Mouse (Mus musculus) lung, embryonic 14.5 days (tissue): ENCODE results near the gene Cstf2. TPM values are rescaled to one million over a fixed set of nuclear protein-coding genes. Genes with fewer than 3 reads are reported as not detected.

ENCODE experiments used
- ATAC-seq: fragments of 200-750 bp; cut with Nextera tagmentation; 2 replicates; pipeline ENCODE4 v1.8.0; 2017; ENCODE audit warnings: mild to moderate bottlenecking, moderate TSS enrichment, moderate library complexity; ENCODE audit not compliant: insufficient read depth
- DNase-seq: peaks from one replicate; pipeline ENCODE4 v3.0.0-alpha.2; 2015
- H3K27ac ChIP-seq: fragments of 300-500 bp; sonication (generic); 2 replicates; pipeline ENCODE4 v1.5.1; 2014; ENCODE audit warnings: low read depth, mild to moderate bottlenecking, moderate library complexity
- H3K27me3 ChIP-seq: fragments of 300-500 bp; sonication (generic); 2 replicates; pipeline ENCODE4 v1.6.1; 2014; ENCODE audit warnings: low read length, control low read depth; ENCODE audit not compliant: insufficient read depth
- H3K36me3 ChIP-seq: fragments of 300-500 bp; sonication (generic); 2 replicates; pipeline ENCODE4 v1.6.1; 2014; ENCODE audit warnings: control low read depth; ENCODE audit not compliant: insufficient read depth
- H3K4me1 ChIP-seq: fragments of 300-500 bp; sonication (generic); 2 replicates; pipeline ENCODE4 v1.6.1; 2014; ENCODE audit warnings: antibody characterized with exemption, control low read depth; ENCODE audit not compliant: insufficient read depth
- H3K4me2 ChIP-seq: fragments of 300-500 bp; sonication (generic); 2 replicates; pipeline ENCODE4 v1.6.1; 2014; ENCODE audit warnings: mild to moderate bottlenecking
- H3K4me3 ChIP-seq: fragments of 300-500 bp; sonication (generic); 2 replicates; pipeline ENCODE4 v1.5.1; 2014; ENCODE audit warnings: low read depth, low read length
- H3K9ac ChIP-seq: fragments of 300-500 bp; sonication (generic); 2 replicates; pipeline ENCODE4 v1.6.1; 2014
- H3K9me3 ChIP-seq: fragments of 300-500 bp; sonication (generic); 2 replicates; pipeline ENCODE4 v1.6.1; 2016; ENCODE audit warnings: low read depth, low read length, control low read depth
- CTCF ChIP-seq: IDR thresholded peaks from 2 replicates; pipeline ENCODE4 v1.5.1; 2016; ENCODE audit warnings: antibody characterized with exemption, low read depth
- WGBS: fragments of 180-500 bp; shearing (Covaris S2); extraction: QIAGEN DNeasy Blood & Tissue Kit; methylation state at CpG from one replicate; pipeline ENCODE4 v1.1.7; 2014; 5-methylcytosine and 5-hydroxymethylcytosine counted together
- polyA plus RNA-seq: library from polyadenylated mRNA; unstranded; fragments of >200 nt; fragmentation: Nextera tagmentation; extraction: Ambion mirVana; gene quantifications from 2 replicates; pipeline ENCODE4 v1.2.1, GENCODE M21; 2014

Gene Cstf2
- 62.9 and 65.0 TPM in 2 replicates for polyA plus RNA-seq

GRCm38 (mm10) chrX:134058987-134059712 is at the start of gene Cstf2:
Gene Cstf2 (plus strand): TSS chrX:134059187.
- ATAC-seq (peak; percentile 97), DNase-seq (peak; percentile 94)
- peak within 1 kb of the TSS; percentile 93 for H3K27ac ChIP-seq
- 16% methylated on average over 64 of the region's 77 CpGs for WGBS
- H3K9ac ChIP-seq, result peak within 1 kb of the TSS; percentile 68
- H3K9me3 ChIP-seq, result no peaks in the 10 kb centered on the region
- H3K36me3 ChIP-seq, result peaks cover 24% of the 10 kb centered on the region
- no peaks in the 10 kb centered on the region for H3K4me1 ChIP-seq
- TF ChIP-seq CTCF, result no peak
- H3K4me2 ChIP-seq, result peak within 1 kb of the TSS; percentile 56
- H3K4me3 ChIP-seq, result peak within 1 kb of the TSS; percentile 59
- H3K27me3 ChIP-seq, result no peaks in the 10 kb centered on the region

DNA sequence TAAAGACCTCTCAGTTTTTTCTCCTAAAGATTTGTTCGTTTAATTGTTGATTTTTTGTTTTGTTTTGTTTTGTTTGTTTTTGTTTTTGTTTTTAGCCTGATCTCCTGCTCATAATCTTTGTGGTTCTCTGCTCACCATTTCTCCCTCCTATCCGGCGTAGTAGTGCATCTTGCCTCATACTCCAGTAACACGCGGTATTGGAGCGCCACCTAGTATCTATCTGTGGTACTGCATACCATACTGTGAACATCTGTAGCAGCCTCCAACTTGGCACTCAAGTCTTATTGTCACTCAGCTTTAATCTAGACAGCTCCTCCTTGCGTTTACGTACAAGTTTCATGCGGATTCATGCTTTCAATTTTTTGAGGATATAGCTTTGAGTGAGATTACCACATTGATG is 40.0 kb upstream of the Cstf2 start:
- DNase-seq, result peak; percentile 88
- H3K27me3 ChIP-seq, result no peaks in the 10 kb centered on the region
- no peaks in the 10 kb centered on the region for H3K36me3 ChIP-seq
- H3K4me3 ChIP-seq, result no peak overlapping the region
- no peak overlapping the region for H3K9ac ChIP-seq
- ATAC-seq, result peak; percentile 83
- TF ChIP-seq CTCF, result peak; percentile 92
- no peak overlapping the region for H3K27ac ChIP-seq
- no peak overlapping the region for H3K4me2 ChIP-seq
- H3K4me1 ChIP-seq, result no peaks in the 10 kb centered on the region
- H3K9me3 ChIP-seq, result no peaks in the 10 kb centered on the region
- 9% methylated on average over 9 of the region's 9 CpGs for WGBS

DNA sequence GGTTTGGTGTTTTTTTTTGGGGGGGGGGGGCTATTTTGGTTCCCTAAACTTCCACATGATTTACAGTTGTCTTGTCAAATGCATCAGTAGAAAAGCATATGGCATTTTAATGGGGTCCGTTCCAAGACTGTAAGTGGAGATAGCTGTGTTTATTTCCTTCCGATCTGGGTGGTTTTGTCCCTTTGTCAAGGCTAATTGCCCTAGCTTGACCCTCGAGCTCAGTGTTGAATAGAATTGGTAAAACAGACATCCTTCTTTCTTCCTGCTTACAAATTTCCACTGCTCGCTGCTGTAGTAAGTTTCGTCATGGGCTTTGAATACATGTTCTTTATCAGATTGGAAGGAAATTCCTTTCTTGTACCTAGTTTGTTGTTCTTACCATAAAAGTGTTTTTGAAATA is 38.3 kb upstream of the Cstf2 start:
- Histone ChIP-seq H3K27me3 (no peaks in the 10 kb centered on the region), H3K9me3 (no peaks in the 10 kb centered on the region), H3K9ac (no peak overlapping the region), H3K4me1 (no peaks in the 10 kb centered on the region), H3K36me3 (no peaks in the 10 kb centered on the region), H3K4me3 (no peak overlapping the region), H3K27ac (no peak overlapping the region), H3K4me2 (no peak overlapping the region)
- WGBS, result 37% methylated on average over 5 of the region's 5 CpGs
- ATAC-seq (no peak), DNase-seq (peak; percentile 23)
- TF ChIP-seq CTCF, result no peak

GRCm38 (mm10) chrX:134048994-134049393 is 10.0 kb upstream of the Cstf2 start:
- Histone ChIP-seq H3K4me1 (no peaks in the 10 kb centered on the region), H3K9me3 (no peaks in the 10 kb centered on the region), H3K36me3 (no peaks in the 10 kb centered on the region), H3K4me2 (no peak overlapping the region), H3K4me3 (no peak overlapping the region), H3K27ac (no peak overlapping the region), H3K9ac (no peak overlapping the region), H3K27me3 (no peaks in the 10 kb centered on the region)
- no peak for TF ChIP-seq CTCF
- DNase-seq, result no peak
- 64% methylated on average over 1 of the region's 1 CpGs for WGBS
- ATAC-seq, result no peak

GRCm38 (mm10) chrX:134056897-134057296 is 2.1 kb upstream of the Cstf2 start:
- Histone ChIP-seq H3K4me2 (no peak overlapping the region), H3K27ac (no peak overlapping the region), H3K36me3 (peaks cover 11% of the 10 kb centered on the region; the same call in 1 of the 2 replicates), H3K4me1 (no peaks in the 10 kb centered on the region), H3K4me3 (no peak overlapping the region), H3K27me3 (no peaks in the 10 kb centered on the region), H3K9me3 (no peaks in the 10 kb centered on the region), H3K9ac (no peak overlapping the region)
- 79% methylated on average over 2 of the region's 2 CpGs for WGBS
- DNase-seq (no peak), ATAC-seq (no peak)
- no peak for TF ChIP-seq CTCF

- H3K36me3 ChIP-seq, result peaks cover 20% of the 10 kb centered on the region; the same call in 1 of the 2 replicates
- TF ChIP-seq CTCF, result no peak
- H3K9me3 ChIP-seq, result no peaks in the 10 kb centered on the region
- peak overlapping the region; percentile 5 for H3K27ac ChIP-seq
- H3K4me1 ChIP-seq, result no peaks in the 10 kb centered on the region
- ATAC-seq (peak; percentile 32), DNase-seq (peak; percentile 23)
- H3K9ac ChIP-seq, result no peak overlapping the region
- peak overlapping the region; percentile 59 for H3K4me3 ChIP-seq
- 54% methylated on average over 14 of the region's 14 CpGs for WGBS
- H3K4me2 ChIP-seq, result peak overlapping the region; percentile 45
- H3K27me3 ChIP-seq, result no peaks in the 10 kb centered on the region
Observed at GRCm38 (mm10) chrX:134058040-134058875, 729 bp upstream of the Cstf2 start.

GRCm38 (mm10) chrX:134059764-134060163 is 777 bp downstream of the Cstf2 start:
- DNase-seq (peak; percentile 48), ATAC-seq (peak; percentile 19; the same call in 1 of the 2 replicates)
- no peaks in the 10 kb centered on the region for H3K4me1 ChIP-seq
- peak; percentile 16; the same call in 1 of the 2 replicates for TF ChIP-seq CTCF
- 18% methylated on average over 10 of the region's 10 CpGs for WGBS
- H3K27me3 ChIP-seq, result no peaks in the 10 kb centered on the region
- H3K4me2 ChIP-seq, result peak overlapping the region; percentile 56
- H3K36me3 ChIP-seq, result peaks cover 27% of the 10 kb centered on the region
- H3K4me3 ChIP-seq, result peak overlapping the region; percentile 59
- H3K9me3 ChIP-seq, result no peaks in the 10 kb centered on the region
- H3K9ac ChIP-seq, result peak overlapping the region; percentile 68
- H3K27ac ChIP-seq, result peak overlapping the region; percentile 93
